Mouse (Mus musculus): ENCODE data around the gene Stard9.
A peak's percentile ranks its signal among the peaks of the same experiment; 100 is the strongest.

Stard9 gene

GRCm38 (mm10) chr2:120730639-120731166 is 101.8 kb downstream of the Stard9 start:
- DNase-seq: no peak

DNA sequence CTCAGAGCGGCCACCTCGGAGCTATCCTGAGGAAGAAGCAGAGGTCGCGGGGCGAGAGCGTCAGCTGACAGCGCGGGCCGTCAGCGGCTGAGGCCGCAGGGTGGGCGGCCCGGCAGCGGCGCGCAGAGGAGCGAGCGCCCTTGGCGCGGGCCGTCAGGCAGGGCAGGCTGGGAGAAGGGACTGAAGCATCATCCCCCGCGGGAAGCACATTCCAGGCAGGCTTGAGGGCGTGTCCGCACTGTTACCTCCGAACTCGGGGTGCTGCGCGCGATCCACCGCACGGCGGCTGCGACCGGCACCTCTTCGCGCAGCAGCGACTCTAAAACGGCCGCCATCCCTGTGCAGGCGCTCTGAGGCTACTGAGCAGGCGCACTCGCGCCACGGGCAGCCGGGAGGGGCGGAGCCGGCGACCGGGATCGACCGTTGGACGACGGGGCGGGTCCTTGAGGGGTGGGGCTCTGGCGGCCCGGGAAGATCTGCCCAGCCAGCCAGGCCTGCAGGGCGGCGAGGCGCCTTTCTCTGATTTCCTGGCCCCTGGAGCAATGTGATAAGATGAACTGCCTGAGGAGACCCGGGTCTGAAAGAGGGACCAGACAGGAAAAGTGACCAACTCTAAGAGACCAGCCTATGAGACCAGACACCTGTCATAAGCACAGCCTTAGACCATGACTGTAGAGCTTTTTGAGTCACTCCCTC is 102.4 kb downstream of the Stard9 start:
- DNase-seq: peak; percentile 92

DNA sequence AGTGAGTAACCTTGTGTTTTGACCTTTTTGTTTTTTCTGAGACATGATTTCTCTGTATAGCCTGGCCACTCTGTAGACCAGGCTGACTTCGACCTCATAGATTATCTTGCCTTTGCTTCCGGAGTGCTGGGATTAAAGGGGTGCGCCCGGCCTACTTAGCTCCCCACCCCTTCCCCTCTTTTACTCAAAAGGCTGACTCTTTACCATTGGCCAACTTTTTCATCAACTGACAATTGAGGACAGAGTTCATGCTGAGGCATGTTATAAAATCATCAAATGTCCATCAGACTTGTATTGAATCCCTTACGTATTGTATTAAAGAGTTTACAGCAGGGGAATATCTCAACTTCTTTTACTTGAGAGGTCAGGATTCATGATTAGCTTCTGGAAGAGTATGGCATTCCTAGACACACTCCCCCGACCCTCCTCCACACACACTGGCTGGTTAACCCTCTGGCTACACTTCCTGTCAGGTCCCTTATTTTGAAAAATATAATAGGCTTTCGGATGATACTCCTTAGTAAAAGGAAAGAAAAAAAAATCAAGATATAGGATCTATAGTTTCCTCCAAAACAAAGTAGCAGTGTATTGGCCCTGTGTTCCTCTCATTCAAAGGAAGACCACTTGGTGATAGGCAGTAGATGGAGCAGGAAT is 103.1 kb downstream of the Stard9 start:
- no peak for DNase-seq

DNA sequence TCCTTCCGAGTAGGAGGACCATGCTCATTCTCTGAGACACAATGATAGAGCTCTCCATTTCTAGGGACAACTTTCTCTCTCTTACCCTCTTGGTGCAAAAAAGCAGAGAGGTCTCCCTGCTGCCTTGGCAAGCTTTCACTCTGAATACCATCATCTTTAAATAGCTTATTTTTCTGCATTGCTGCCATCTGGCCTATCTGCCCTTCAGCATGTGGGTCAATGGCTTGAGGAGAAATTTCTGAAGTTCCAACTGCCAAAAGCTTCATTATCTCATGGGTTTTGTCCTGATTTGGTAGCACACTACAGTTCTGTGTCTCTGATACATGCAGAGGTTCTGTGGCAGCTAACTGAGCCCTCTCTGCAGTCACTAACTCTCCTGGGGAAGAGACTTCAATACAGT is 116.6 kb downstream of the Stard9 start:
- DNase-seq: peak; percentile 35

GRCm38 (mm10) chr2:120748041-120748440 is 119.1 kb downstream of the Stard9 start:
- DNase-seq: no peak

DNA sequence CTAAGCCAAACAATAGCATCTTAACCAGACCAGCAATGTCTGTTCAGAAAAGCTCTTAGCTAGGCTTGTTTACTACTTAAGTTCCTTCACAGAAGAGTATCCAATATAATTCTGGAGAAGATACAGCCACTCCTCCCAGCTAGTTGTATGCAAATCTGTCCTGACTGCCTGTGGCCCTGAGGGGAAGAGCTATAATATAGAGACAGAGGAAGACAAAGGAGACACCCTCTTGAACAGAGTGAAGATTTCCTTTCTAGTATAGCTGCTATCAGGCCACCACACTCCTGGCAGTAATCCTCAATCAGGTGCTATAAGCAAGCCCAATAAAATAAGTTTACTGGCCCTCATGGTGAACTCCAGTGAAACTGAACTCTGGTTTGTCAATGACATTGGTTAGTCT is 133.0 kb downstream of the Stard9 start:
- DNase-seq: no peak

DNA sequence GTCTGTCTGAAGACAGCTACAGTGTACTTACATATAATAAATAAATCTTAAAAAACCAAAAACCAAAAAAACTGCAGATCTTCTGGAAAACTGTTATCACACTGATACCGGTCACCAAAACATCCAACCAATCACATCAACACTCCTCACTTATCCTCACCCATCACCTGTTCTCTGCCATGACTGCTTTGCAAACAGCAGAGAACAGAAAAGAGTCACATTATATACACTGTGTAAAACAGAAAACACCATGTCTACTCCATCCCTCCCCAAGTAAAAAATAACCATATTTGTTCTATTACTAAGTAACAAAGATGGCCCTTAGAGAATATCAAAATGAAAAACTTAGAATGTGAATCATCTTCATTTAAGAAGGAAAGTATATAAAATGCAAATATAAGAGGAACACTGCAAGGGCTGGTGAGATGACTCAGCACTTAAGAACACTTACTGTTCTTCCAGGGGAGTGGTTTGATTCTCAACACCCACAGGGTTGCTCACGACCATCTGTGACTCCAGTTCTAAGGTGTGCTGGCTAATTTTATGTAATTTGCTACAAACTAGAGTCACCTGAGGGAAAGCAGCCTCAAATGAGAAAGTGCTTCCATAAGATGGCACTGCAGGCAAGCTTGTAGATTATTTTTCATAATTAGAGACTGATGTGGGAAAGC is 141.5 kb downstream of the Stard9 start:
- no peak for DNase-seq

All from cerebellum, adult 11-12 months (tissue).